Mouse (Mus musculus): ENCODE data around the gene Gsdmc3. TPM values are rescaled to one million over a fixed set of nuclear protein-coding genes. Genes with fewer than 3 reads are reported as not detected.
"Not testable (repeated sequence)": the region's sequence is repeated elsewhere in the genome, so short reads cannot be mapped to it uniquely, and the experiment has no call there.

The Gsdmc3 gene
- polyA plus RNA-seq, 1 experiment from 2014 or later: not detected

DNA sequence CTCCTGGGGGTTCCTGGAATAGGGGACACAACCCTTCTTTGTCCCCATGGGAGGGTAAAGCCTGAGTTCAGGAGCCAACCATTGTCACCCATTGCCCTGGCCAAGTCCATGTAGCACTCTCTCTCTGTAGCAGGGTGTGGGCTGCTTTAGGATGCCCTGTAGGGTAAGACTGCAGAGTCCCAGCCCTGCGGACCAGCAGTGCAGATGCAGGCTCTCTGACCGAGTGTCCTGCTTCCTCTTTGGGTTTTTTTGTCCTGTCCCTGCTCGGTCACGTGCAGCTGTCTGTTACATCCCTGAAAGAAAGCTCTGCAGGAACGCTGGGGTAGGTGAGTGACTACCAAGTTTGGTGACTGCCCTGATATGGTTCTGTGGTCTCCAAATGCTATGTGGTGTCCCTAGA, 10.1 kb upstream of the Gsdmc3 start:
- H3K4me2 ChIP-seq (replicated peaks); H3K27me3 ChIP-seq (ENCODE audit: control insufficient read depth, insufficient read depth, low read length); H3K27ac ChIP-seq; ATAC-seq (ENCODE audit: low FRiP score); H3K9ac ChIP-seq; H3K4me3 ChIP-seq (replicated peaks; ENCODE audit: low read length); DNase-seq (ENCODE audit: low spot score); H3K36me3 ChIP-seq (replicated peaks; ENCODE audit: control insufficient read depth, insufficient read depth); H3K4me1 ChIP-seq (replicated peaks; ENCODE audit: control insufficient read depth, insufficient read depth, low read length); H3K9me3 ChIP-seq (ENCODE audit: control insufficient read depth, low read length): not testable (repeated sequence)
- WGBS: 74% methylated on average over 4 of the region's 5 CpGs

DNA sequence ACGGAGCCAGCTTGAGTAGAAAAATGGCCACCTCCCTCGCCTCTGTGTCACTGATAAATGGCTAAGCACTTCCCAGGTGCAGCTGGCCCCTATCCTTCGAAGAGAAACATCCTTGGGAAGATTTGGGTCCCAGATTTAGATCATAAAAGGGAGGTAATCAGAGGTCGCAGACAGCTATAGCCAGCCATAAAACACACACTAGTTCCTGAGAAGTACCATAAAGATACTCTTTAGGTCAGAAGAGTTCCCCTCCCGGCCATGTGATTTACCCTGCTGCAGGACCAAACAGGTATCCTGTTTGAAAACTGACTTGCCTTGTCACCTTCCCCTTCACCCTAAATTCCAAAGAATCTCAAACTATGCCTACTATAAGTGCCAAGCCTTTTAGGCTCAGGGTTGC, 9.6 kb upstream of the Gsdmc3 start:
- H3K4me3 ChIP-seq (replicated peaks; ENCODE audit: low read length); H3K9ac ChIP-seq; DNase-seq (ENCODE audit: low spot score); ATAC-seq (ENCODE audit: low FRiP score); H3K27me3 ChIP-seq (ENCODE audit: control insufficient read depth, insufficient read depth, low read length); H3K4me2 ChIP-seq (replicated peaks); H3K36me3 ChIP-seq (replicated peaks; ENCODE audit: control insufficient read depth, insufficient read depth); H3K9me3 ChIP-seq (ENCODE audit: control insufficient read depth, low read length); H3K4me1 ChIP-seq (replicated peaks; ENCODE audit: control insufficient read depth, insufficient read depth, low read length); H3K27ac ChIP-seq: not testable (repeated sequence)
- no CpG with 5 or more reads among the region's 5 CpGs for WGBS

DNA sequence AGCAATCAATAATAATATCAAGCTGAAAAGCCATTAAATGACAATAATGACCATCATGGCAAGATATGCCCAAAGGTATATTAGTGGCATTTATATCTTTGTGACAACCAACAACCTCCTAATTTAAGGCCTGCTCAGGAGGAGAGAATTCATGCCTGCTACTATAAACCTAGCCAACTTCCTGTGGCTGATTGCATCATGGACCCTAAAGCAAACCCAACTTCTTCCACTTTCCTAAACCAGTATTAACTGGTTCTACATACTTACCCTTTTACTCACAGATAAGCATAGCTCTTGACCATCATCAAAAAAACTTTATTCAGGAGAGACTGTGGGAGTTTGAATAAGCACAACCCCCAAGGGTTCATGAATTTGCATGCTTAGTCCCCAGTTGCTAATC, 2.2 kb downstream of the Gsdmc3 start:
- not testable (repeated sequence) for DNase-seq (ENCODE audit: low spot score); H3K27ac ChIP-seq; H3K27me3 ChIP-seq (ENCODE audit: control insufficient read depth, insufficient read depth, low read length); H3K9ac ChIP-seq; H3K36me3 ChIP-seq (replicated peaks; ENCODE audit: control insufficient read depth, insufficient read depth); H3K4me3 ChIP-seq (replicated peaks; ENCODE audit: low read length); H3K9me3 ChIP-seq (ENCODE audit: control insufficient read depth, low read length); H3K4me2 ChIP-seq (replicated peaks); H3K4me1 ChIP-seq (replicated peaks; ENCODE audit: control insufficient read depth, insufficient read depth, low read length); ATAC-seq (ENCODE audit: low FRiP score)

DNA sequence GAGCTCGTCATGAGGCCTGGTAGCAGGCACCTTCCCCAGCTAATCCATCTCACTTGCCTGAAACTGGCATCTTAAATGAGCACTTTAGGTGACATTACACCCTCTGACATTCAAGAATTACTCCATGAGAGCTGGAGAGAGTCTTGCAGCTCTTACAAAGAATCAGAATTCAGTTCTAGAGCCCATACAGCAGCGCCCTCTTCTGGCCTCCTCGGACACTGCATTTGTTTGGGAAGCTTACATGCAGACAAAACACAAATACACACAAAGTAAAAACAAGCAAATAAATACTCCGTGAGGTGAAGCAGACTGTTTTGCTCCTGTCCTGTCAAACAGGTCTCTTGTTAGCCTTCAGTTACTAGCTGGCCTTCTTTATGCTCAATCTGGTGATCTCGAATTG, 16.4 kb downstream of the Gsdmc3 start:
- DNase-seq (ENCODE audit: low spot score): peak; percentile 35
- not testable (repeated sequence) for H3K4me2 ChIP-seq (replicated peaks); H3K4me1 ChIP-seq (replicated peaks; ENCODE audit: control insufficient read depth, insufficient read depth, low read length); ATAC-seq (ENCODE audit: low FRiP score); H3K36me3 ChIP-seq (replicated peaks; ENCODE audit: control insufficient read depth, insufficient read depth); H3K9me3 ChIP-seq (ENCODE audit: control insufficient read depth, low read length); H3K4me3 ChIP-seq (replicated peaks; ENCODE audit: low read length); H3K27ac ChIP-seq; H3K27me3 ChIP-seq (ENCODE audit: control insufficient read depth, insufficient read depth, low read length); H3K9ac ChIP-seq
- 46% methylated on average over 5 of the region's 5 CpGs for WGBS

Other genes starting within 250 kb of the Gsdmc3 start
- gene Gsdmc2, start 33.4 kb downstream of the Gsdmc3 start, polyA plus RNA-seq (2014; fragmentation: Nextera tagmentation; extraction: Ambion mirVana): not detected in 2 replicates
- gene Gsdmc4, start 33.7 kb upstream of the Gsdmc3 start, polyA plus RNA-seq (2014; fragmentation: Nextera tagmentation; extraction: Ambion mirVana): not detected in 2 replicates
- 164 and 176 TPM in 2 replicates for gene Fam49b, start 181.9 kb upstream of the Gsdmc3 start, polyA plus RNA-seq (2014; fragmentation: Nextera tagmentation; extraction: Ambion mirVana)

Measured in hindbrain, embryonic 14.5 days (tissue).